Mouse (Mus musculus) naive thymus-derived CD4-positive, alpha-beta T cell, adult 2 months (primary cell): ENCODE data around the gene Zfp26.
A peak's percentile ranks its signal among the peaks of the same experiment; 100 is the strongest.

Experiments used
- DNase-seq: peaks from one replicate; pipeline ENCODE4 v3.0.0-alpha.2; 2011; ENCODE audit warnings: low read depth

Zfp26 gene

DNA sequence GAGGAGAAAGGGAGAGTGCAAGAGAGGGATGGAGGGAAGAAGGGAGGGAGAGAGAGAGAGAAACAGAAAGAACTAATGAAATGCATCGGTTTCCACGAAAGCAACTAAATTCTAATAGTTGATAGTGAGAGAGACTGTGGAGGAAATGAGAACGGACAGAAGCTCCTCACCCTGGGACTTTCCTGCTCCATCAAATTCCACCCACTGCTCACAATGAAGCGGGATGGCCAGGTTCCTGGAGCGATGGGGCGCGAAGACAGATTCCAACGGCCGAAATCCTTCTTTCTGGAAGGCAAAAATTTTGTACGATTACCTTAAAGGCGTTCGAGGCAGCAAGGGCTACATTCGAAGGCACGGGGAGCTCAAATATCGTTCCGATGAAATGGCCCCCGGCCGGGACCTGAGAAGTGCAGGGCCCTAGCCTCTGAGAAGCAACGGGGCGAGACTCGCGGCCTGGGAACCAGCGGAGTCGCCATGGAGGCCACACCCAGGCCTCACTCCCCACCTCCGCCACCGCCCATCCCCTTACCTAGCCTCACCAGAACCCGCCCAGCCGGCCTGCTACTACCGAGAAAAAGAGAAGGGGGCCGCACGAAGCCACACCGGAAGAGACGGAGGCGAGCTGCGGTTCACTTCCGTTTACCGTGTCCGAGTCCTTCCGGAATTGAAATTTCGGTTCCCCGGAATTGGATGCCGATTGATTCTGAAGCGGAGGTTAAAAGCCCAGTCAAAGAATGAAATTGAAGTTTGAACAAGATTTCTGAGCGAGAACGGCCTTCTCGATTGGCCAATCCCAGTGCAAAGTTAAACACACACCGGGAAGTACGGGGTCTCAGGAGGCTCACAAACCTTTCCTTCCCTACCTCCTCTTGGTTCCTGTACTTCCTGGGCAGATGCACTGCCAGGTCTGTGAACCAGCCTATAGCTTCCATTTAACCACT is at the start of gene Zfp26:
TSS of gene Zfp26 (minus strand) at position 786 of the 941 bp plus-strand sequence.
- peak; percentile 84 for DNase-seq

DNA sequence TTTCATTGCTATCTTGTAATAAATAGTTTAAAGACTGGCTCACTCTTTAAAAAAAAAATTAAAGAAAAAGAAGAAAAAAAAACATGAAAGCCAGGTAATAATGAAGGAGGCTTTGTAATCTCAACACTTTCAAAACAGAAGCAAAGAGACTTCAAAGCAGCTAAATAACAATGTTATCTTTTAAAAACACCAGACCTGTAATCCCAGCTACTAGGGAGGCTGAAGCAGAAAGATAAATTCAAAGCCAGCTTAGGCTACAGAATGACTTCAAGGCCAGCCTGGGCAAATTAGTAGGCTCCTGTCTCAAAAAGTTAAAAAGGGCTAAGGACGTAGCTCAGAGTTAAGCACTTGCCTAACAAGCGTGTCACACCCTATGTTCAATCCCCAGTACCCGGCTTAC is 49.7 kb upstream of the Zfp26 start:
- no peak for DNase-seq

DNA sequence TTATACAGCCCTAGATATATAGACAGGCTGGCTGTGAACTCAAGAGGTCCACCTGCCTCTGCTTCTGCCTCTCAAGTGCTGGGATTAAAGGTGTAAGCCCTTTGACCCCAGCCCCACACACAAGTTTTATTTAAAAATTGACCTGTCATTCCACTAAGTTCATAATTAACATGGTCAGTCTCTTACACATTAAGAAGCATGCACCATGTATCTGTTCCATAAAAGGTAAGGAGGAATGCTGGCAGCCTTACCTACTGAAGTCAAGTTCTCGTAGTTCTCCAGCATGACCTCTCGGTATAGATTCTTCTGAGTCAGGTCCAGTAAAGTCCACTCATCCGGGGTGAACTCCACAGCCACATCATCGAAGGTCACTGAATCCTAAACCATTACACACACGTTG is 44.8 kb upstream of the Zfp26 start:
- DNase-seq = no peak

DNA sequence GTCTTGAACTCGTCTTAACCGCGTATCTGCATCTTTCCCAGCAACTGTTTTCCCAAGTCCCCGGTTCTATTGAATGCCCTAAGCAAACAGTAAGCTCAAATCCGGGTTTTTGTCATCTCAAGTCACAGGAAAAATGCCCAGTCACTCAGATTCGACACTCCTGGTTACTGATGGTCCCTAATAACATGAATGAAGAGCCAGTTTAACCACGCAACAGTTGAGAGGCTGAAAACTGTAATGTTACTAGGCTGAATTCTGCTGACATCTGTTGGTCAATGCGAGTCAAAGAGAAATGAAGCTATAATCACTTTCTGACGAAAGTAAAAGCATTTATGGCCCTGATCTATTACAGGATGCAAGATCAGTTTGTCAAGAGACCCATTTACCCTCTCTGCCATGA is 33.3 kb upstream of the Zfp26 start:
- DNase-seq = peak; percentile 52

DNA sequence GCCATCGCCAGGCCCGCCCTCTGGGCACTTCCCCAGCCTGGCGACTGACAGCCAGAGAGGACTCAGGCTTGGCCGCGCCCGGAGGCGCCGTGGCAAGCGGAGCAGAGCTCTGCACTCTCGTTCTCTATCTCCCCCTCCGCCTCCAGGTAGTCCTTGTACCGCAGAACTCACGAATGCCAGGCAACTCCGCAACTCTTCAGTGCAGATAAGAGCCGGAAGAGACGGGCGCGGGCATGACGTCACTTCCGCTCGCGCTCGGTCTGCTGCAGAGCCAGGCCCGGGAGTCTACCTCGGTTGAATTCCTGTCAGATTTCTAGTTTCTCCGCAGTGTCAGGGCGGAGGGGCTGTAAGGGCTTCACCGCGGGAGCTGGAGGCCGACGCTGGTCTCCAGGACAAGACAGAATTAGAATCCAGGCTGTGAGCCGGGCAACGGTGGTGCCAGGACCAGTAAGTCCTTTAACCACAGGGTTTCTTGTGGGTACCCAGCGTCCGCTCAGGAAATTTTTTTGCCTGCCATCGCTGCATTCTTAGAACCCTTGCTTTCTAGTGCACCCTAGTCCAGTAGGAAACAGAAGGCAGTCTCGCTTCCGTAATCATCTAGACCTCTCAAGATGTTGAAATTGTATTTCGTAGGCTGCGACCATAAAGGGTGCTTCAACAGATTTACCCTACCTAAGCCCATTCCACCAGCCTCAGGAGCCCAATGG is 32.7 kb upstream of the Zfp26 start, which contains the start of gene Zfp426:
TSS of gene Zfp426 (minus strand) at position 220 of the 707 bp plus-strand sequence.
- peak; percentile 96 for DNase-seq

DNA sequence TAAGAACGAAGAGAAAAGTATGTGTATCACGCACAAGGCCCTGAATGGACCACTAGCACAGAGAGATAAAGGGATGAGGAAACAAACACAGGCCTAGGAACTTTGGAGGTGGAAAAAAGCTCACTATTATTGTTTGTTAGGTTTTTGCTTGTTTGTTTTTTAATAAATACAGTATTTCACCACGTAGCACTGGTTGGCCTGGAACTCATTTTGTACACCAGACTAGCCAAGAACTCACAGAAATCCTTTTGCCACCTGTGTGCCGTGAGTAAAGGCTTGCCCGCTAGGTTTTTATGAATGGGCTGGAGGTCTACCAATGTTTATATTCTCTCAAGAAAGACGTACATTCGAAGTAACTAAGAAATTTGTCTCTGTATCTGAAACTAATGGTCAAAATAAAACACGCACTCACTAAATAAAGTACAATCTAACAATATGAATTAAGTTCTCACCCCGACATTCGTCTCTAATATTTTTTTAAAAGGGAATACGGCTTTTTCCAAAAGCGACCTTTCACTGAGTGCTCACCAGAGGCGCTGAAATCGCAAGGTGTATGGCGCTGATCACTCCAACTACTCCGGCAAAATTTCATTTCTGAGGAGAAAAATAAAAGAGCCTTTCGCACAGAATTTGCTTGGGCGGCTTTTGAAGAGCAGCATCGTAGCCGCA is 32.0 kb upstream of the Zfp26 start:
- DNase-seq = no peak

DNA sequence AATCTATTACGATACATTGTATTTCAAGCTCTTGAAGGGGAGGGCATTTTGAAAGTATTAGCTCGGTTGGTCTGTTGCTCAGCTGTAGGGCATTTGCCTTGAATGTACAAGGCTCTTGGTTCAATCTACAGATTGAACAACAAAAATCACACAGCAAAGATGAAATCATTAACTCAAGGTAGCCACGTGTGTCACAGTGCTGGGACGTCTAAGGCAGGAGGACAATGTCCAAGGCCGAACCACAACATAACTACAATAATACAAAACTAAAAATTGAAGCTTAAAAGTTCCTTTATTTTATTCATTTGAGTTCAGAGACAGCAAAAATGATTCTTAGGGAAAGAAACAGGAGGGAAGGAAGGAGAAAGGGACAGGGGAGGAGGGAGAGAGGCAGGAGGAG is 29.6 kb upstream of the Zfp26 start:
- DNase-seq = no peak

DNA sequence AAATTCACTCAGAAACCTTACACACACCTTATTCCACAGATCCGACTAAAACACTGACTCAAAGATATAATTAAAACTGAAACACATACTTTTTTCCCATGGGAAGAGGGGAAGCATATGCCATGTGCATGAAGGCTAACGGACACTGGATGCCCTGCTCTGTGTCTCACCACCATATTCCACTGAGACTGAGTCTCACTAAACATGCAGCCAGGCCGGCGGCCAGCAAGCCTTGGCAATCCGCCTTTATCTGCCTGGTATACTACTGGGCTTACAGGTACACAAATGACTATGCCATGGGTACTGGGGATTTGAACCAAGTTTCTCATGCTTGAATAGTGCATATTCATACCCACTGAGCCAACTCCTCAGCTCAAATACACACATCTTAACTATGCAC is 19.4 kb upstream of the Zfp26 start:
- no peak for DNase-seq

DNA sequence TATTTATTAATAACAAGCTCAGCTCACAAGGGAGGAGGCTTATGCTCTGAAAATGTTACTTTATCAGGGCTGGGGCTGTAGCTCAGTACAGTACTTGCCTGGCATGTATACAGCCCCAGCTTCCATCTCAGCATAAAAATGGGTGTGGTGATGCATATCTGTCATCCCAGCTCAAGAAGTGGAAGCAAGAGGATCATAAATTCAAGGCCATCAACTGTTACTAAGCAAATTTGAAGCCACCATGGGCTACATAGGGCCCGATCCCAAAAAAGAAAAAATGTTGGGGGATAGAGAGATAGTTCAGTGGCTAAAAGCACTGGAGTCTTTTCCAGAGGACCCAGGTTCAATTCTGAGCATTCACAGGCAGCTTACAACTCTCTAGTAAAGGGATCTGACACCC is 16.7 kb upstream of the Zfp26 start:
- no peak for DNase-seq

DNA sequence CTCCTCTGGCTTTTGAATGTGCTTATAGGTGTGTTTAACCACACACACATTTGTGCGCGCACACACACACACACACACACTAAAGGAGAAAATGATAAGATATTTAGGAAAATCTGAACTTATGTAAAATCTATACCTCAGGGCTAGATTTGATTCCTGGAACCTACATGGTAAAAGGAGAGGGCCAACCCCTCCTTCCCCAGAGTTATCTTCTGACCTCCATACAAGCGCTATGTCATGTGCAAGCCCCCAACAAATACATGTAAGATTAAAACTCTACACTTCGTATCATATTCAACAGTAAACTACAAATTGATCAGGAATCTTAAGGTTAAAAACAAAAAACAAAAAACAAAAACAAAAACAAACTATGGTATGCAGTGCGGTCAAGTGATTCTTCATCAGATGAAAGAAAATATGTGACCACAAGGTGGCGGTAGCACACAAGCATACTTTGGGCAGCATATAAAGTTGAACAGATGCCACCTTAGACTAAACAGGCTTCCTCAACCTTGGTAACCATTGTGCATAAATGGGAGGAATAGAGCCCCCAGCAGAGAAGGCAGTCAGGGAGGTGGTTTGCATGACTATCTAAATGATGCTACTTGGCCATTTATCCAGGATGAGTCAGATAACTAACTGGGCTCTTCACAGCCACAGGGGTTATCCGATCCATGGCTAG is 6.9 kb upstream of the Zfp26 start:
- DNase-seq = peak; percentile 87

DNA sequence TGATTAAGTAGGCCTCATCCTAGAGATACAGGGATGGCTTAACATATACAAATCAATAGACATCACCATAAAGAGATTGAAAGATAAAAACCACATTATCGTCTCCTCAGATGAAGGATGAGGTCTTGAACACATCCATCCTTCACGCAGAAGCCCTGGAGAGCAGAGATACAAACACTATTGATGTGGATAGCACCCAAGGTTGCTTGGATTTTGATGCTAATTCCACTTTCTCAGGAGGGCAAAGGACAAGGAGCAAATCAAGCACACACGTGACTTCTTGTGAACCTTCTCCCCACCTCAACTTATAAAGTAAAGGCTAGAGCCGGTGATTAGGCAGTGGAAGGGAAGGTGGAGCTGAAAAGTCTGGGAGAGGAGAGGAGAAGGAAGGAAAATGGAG is 6.3 kb downstream of the Zfp26 start:
- no peak for DNase-seq

DNA sequence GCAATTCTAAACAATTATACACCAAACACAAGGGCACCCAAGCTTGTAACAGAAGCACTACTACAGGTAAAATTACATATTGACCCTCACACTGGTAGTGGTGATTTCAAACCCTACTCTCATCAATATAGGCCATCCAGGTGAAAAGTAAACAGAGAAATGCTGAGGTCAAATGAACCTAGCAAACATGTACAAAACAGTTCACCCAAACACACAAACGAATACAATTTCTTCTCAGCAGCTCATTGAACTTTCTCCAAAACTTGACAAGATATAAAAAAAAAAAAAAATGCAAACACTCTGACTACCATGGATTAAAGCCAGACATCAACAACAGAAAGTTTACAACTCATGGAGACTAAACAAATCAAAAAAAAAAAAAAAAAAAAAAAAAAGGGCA is 8.5 kb downstream of the Zfp26 start:
- no peak for DNase-seq

DNA sequence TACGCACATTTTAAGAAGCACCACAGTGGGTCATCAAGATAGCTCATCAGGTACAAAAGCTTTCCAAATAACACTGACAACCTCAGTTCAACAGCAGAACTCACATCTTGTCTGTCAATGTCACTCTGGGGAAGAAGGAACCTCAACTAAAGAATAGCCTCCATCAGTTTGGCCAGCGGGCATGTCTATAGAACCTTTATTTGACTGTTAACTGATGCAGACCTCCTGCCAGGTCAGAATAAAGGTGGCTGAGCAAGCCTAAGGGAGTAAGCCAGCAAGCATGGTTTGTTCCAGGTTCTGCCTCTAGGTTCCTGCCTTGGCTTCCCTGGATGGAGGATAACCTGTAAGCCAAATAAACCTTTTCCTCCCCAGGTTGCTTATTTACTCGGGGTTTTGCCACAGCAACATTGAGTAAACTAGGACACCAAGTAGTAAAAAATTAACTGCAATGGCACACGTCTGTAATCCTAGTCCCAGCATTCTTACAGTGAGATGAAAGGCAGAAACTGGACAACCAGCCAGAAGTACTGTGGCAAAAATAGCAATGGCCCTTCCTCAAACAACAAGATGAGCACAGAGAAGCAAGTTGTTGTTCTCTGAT is 16.7 kb downstream of the Zfp26 start:
- DNase-seq = no peak

DNA sequence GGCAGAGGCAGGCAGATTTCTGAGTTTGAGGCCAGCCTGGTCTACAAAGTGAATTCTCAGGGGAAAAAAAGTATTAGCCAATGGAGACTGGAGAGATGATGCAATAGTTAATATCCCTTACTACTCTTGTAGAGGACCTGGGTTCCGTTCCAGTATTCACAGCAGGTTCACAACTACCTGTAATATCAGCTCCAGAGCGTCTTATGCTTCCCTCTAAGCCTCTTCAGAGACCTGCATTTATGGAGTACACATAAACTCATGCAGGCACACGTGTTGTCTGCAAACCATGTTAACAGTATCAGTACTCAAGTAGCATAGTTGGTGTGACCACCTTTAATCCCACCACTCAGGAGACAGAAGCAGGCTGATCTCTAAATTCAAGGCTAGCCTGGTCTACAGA is 30.0 kb downstream of the Zfp26 start:
- no peak for DNase-seq

DNA sequence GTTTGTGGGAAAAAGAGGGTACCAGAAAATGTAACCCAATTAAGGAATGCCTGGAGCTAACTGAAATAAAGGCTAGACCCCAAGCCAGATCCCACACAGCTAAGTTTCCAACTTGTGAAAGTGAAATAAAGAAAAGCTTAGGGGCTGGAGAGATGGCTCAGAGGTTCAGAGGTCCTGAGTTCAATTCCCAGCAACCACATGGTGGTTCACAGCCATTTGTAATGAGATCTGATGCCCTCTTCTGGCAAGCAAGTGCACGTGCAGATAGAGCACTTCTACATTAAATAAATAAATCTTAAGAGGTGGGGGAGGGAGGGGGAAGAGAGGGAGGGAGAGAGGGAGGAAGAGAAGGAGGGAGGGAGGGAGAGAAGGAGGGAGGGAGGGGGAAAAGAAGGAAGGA is 48.5 kb downstream of the Zfp26 start:
- no peak for DNase-seq

DNA sequence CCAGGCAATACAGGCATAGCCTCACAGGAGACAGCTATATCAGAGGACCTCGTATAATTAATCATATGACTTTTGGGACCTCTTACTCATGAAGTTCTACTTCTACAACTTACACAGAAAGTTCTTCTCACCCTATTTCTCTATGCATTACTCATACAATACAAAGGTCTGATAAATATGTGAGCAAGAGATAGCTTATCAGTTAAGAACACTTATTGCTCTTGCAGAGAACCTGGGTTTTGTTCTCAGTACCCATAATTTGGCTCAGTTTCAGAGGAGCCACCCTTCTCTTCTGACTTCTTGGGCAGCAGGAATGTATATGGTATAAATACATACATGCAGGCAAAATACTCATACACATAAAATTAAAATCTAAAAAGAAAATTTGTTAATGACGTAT is 50.6 kb downstream of the Zfp26 start:
- DNase-seq = no peak

DNA sequence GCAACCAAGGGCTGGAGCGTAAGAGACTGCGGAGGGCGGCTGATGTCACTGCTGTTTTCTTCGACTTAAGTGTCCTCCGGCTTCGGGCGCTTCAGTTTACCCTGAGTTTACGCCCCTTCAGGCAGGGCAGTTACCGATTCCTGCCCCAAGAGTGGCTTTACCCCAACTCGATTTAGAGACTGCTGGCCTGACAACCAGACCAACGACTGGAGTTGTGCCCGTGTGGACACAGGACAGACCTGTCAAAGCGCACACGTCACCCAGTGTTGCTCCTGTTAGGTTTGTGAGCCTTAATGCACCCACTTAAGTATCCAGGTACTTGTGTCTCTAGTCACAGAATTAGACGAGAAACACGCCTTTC is 74.6 kb downstream of the Zfp26 start:
- DNase-seq = no peak

DNA sequence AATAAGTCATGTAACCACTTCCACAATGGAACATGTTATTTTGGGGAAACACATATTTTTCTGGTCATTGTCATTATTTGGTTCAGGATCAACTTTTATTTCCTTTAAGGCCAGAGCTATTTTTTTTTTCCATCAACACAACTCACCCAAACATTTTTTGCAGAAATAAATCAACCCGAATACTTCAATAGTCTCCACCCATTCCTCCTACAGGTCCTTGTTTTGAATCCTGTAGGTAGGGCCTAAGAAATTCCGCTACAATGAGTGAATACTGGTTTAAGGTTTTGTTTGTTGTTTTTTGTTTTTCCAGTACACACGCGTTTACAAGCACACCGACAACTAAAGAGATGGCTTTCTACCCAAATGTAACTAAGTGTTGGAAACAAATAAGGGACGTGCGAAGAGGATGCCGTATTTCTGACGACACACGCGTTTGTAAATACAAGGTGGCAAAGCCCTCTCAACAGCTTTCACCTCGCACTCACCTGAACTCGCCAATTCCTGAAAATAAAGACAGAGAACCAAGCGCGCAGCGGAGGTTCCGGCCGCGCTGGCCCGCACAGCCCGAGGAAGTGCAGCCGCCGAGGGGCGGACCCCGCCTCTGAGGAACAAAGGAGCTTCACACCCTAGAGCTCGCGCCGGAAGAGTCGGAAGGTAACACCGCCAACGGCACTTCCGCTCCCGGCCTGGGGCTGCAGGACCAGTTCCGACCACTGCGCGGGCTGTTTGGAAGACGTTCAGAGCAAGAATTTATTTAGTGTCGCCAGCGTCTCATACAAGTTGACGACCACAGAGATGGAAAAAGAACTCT is 75.2 kb downstream of the Zfp26 start, which contains the start of gene Zfp560:
TSS of gene Zfp560 (minus strand) at position 646 of the 811 bp plus-strand sequence.
- peak; percentile 97 for DNase-seq

DNA sequence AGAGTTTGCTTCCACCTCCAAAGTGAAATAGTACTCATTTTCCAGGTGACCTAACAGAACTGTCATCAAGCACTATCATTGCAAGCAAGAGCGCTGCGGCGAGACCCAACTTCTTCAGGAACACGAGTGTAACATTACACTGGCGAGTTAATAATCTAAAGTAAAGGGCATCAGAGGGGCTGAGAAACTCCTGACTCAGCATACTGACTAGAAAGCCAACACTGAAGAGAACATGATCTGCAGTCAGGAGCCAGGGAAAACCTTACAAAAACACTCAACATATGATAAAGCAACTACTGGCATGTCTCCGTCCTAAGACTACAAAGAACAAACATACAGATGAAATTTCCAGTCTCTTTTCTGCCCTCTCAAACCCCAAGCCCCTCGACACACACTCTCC is 76.3 kb downstream of the Zfp26 start:
- no peak for DNase-seq
